Mouse (Mus musculus): ENCODE data around the gene Ttk.

GRCm38 (mm10) chr9:83822925-83823324, 11.6 kb upstream of the Ttk start:
- TF ChIP-seq POLR2A (IDR thresholded peaks at IDR 0.05; ENCODE audit: insufficient read length, low read depth): no peak
- no peak for TF ChIP-seq MAX (IDR thresholded peaks at IDR 0.05; ENCODE audit: low read depth)
- TF ChIP-seq MYOD1 (IDR thresholded peaks at IDR 0.05; ENCODE audit: control insufficient read depth in 1 of 3, insufficient read length in 2 of 3, low read depth in 2 of 3): no peak
- no peak for TF ChIP-seq TCF12 (IDR thresholded peaks at IDR 0.05; ENCODE audit: insufficient read depth, poor library complexity, severe bottlenecking)
- no peak for TF ChIP-seq POLR2AphosphoS2 (IDR thresholded peaks at IDR 0.05; ENCODE audit: insufficient read length, low read depth)
- TF ChIP-seq MYOG (IDR thresholded peaks at IDR 0.05; ENCODE audit: control insufficient read depth in 1 of 3, insufficient read depth in 1 of 3, insufficient read length in 2 of 3, low read depth in 2 of 3): no peak
- no peak for TF ChIP-seq CEBPB (IDR thresholded peaks at IDR 0.05; ENCODE audit: insufficient read depth, poor library complexity, severe bottlenecking)
- no peak for TF ChIP-seq REST (IDR thresholded peaks at IDR 0.05; ENCODE audit: insufficient read depth, insufficient read length)

All from myocyte (in vitro differentiated cells).